Mouse (Mus musculus): ENCODE measurements around the gene Lrrc4b. TPM values are rescaled to one million over a fixed set of nuclear protein-coding genes. Genes with fewer than 3 reads are reported as not detected.

Lrrc4b gene
- total RNA-seq, 2 experiments from 2014 or later = not detected

GRCm38 (mm10) chr7:44435796-44436195 lies 7.0 kb downstream of the Lrrc4b start:
- no peak for ATAC-seq (replicated peaks; ENCODE audit: poor library complexity)

GRCm38 (mm10) chr7:44436267-44436666 lies 7.4 kb downstream of the Lrrc4b start:
- peak; percentile 57; the same call in 1 of the 2 replicates for ATAC-seq (replicated peaks; ENCODE audit: poor library complexity)

- no peak for ATAC-seq (replicated peaks; ENCODE audit: poor library complexity)
Measured at GRCm38 (mm10) chr7:44437188-44437587, 8.4 kb downstream of the Lrrc4b start.

- no peak for ATAC-seq (replicated peaks; ENCODE audit: poor library complexity)
Measured at GRCm38 (mm10) chr7:44437933-44438332, 9.1 kb downstream of the Lrrc4b start.

- no peak for ATAC-seq (replicated peaks; ENCODE audit: poor library complexity)
Measured at GRCm38 (mm10) chr7:44439696-44440095, 10.9 kb downstream of the Lrrc4b start.

- ATAC-seq (replicated peaks; ENCODE audit: poor library complexity) = no peak
Measured at GRCm38 (mm10) chr7:44440479-44440878, 11.7 kb downstream of the Lrrc4b start.

GRCm38 (mm10) chr7:44441180-44441579 lies 12.4 kb downstream of the Lrrc4b start:
- no peak for ATAC-seq (replicated peaks; ENCODE audit: poor library complexity)

GRCm38 (mm10) chr7:44441648-44442109 lies 12.9 kb downstream of the Lrrc4b start:
- ATAC-seq (replicated peaks; ENCODE audit: poor library complexity) = no peak

GRCm38 (mm10) chr7:44442407-44442821 lies 13.6 kb downstream of the Lrrc4b start:
- ATAC-seq (replicated peaks; ENCODE audit: poor library complexity) = no peak

GRCm38 (mm10) chr7:44443268-44444173 lies 14.7 kb downstream of the Lrrc4b start:
- no peak for ATAC-seq (replicated peaks; ENCODE audit: poor library complexity)

GRCm38 (mm10) chr7:44444886-44445527 lies 16.2 kb downstream of the Lrrc4b start:
- ATAC-seq (replicated peaks; ENCODE audit: poor library complexity) = no peak

GRCm38 (mm10) chr7:44445528-44445923 lies 16.7 kb downstream of the Lrrc4b start:
- ATAC-seq (replicated peaks; ENCODE audit: poor library complexity) = no peak

GRCm38 (mm10) chr7:44446070-44446855 lies 17.4 kb downstream of the Lrrc4b start:
- no peak for ATAC-seq (replicated peaks; ENCODE audit: poor library complexity)

GRCm38 (mm10) chr7:44453256-44453655 lies 24.4 kb downstream of the Lrrc4b start:
- ATAC-seq (replicated peaks; ENCODE audit: poor library complexity) = peak; percentile 87

GRCm38 (mm10) chr7:44456302-44456701 lies 27.5 kb downstream of the Lrrc4b start:
- 0 out of 2 replicates have a peak, but pooled peaks have one; percentile 40 for ATAC-seq (replicated peaks; ENCODE audit: poor library complexity)

GRCm38 (mm10) chr7:44460067-44460466 lies 31.2 kb downstream of the Lrrc4b start:
- no peak for ATAC-seq (replicated peaks; ENCODE audit: poor library complexity)

GRCm38 (mm10) chr7:44460767-44461502 lies 32.1 kb downstream of the Lrrc4b start:
- ATAC-seq (replicated peaks; ENCODE audit: poor library complexity) = no peak

- no peak for ATAC-seq (replicated peaks; ENCODE audit: poor library complexity)
Measured at GRCm38 (mm10) chr7:44461503-44462217, 32.8 kb downstream of the Lrrc4b start.

- ATAC-seq (replicated peaks; ENCODE audit: poor library complexity) = peak; percentile 70
Measured at GRCm38 (mm10) chr7:44462218-44463055, 33.6 kb downstream of the Lrrc4b start.
